Mouse (Mus musculus) CH12.LX (cell line): Measurements from ENCODE around the gene Olfr748.

ENCODE experiments used
- BHLHE40 ChIP-seq: IDR thresholded peaks from 2 replicates; pipeline ENCODE4 v1.6.1; 2011; ENCODE audit warnings: mild to moderate bottlenecking, low read depth, low read length, improper control_type of control experiment
- CTCF ChIP-seq, 2 experiments: IDR thresholded peaks in 1 of 2; conservative IDR thresholded peaks in 1 of 2; 2 replicates each; pipeline ENCODE4 v1.5.1; 2011 to 2012; ENCODE audit warnings: low read depth in 2 of 2, low read length in 2 of 2, improper control_type of control experiment in 1 of 2, inconsistent platforms in 1 of 2, mild to moderate bottlenecking in 1 of 2, moderate library complexity in 1 of 2
- POLR2A ChIP-seq: IDR thresholded peaks from 2 replicates; pipeline ENCODE4 v1.6.1; 2011; ENCODE audit warnings: low read depth, mild to moderate bottlenecking, improper control_type of control experiment, low read length
- ZC3H11A ChIP-seq: IDR thresholded peaks from 2 replicates; pipeline ENCODE4 v1.6.1; 2012; ENCODE audit warnings: low read depth, mild to moderate bottlenecking, inconsistent platforms, low read length, improper control_type of control experiment

GRCm38 (mm10) chr14:50707073-50707472 is at the start of gene Olfr748:
- TF ChIP-seq ZC3H11A (no peak), CTCF (conservative IDR thresholded peaks at IDR 0.05 in 1 of 2, IDR thresholded peaks at IDR 0.05 in 1 of 2; ENCODE audit: low read depth in 2 of 2, low read length in 2 of 2) (no peak), POLR2A (no peak), BHLHE40 (no peak)
